Mouse (Mus musculus) heart, postnatal 10 days (tissue): ENCODE results near the gene Polr2h. TPM values are rescaled to one million over a fixed set of nuclear protein-coding genes. Genes with fewer than 3 reads are reported as not detected.

ENCODE experiments used
- DNase-seq, 2 experiments: peaks; one replicate each; pipeline ENCODE4 v3.0.0; 2021
- intact Hi-C: fragments of 180-260 bp; cut with DNase I; formaldehyde crosslinking; loops from one replicate; pipeline ENCODE4 v1.15.1; 2025
- total RNA-seq, 2 experiments: library from RNA; stranded (reverse); gene quantifications; 2 replicates each; pipeline ENCODE4 v1.2.3; 2021

Polr2h gene
- total RNA-seq, 2 experiments from 2014 or later = 12.5 to 13.2 TPM

DNA sequence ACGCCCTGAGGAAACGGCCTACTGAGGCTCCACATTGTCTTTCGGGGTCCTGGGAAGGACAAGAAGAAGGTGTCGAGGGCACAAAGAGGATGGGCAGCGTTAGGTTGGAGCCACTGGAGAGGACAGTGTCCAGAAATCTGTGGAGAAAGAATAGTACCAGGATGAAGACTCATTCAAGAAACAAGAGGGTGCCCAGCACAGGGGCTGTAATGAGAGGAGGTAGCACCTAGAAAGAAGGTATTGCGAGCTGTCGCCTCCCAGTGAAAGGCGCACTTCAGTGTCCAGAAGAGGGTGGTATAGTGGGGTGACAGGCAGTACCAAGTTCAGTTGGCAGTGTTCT is 654 bp upstream of the Polr2h start:
- intact Hi-C loops = loop anchor here (10.0 kb wide), 1 partner anchor 668 kb away; no protein-coding TSS in a partner anchor

DNA sequence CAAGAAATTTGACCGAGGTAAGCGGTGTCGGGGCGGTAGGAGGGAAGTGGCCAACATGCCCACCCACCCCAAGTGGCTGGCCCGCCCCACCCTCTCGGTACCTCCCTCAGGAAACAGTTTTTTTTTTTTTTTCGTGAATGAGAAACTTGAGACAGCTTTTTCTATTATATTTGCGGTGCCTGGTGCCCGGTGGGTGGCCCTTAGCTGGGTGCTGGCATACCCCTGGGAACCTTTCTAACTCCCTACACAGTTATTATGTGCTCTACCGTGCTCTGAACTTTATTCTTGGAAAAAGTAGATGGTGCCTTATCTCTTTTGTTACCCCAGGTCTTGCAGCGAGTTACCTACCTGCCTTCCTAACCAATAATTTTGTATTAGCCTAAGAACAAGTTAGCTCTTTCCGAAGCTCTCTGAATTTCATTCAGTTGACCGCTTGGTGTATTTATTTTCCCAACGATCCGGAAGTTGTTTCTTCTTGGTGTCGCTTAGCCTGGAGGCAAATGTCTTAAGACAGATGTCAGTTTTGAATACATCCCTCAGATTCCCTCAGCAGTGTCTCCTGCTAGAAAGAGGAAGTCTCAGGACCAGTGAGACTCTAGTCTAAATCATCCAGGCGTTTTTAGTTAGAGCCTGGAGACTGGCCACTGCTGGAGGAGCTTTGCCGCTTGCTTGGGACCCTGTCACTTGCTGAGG is 659 bp downstream of the Polr2h start:
- intact Hi-C loops = loop anchor here (10.0 kb wide), 1 partner anchor 667 kb away; no protein-coding TSS in a partner anchor
- no peak for DNase-seq

More for the DNA sequence above, 654 bp upstream of the Polr2h start:
- no peak for DNase-seq

DNA sequence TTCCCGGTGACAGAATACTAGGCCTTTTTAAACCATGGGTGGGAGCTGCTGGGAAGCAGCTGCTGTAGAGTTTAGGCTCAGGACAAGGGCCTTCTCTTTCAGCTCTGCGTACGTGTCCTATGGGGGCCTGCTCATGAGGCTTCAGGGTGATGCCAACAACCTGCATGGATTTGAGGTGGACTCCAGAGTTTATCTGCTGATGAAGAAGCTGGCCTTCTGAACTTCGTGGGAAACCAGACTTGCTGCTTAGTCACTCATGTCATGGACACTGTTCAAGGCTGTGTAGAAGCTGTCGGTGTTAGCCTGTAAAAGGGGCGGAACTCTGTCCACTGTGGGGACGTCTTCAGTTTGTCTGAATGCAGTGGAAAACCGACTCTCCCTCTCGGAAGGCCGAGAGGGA is 4.3 kb downstream of the Polr2h start:
- no peak for DNase-seq
- intact Hi-C loops = loop anchor here (5.0 to 10.0 kb wide), 2 partner anchors 173 to 470 kb away; no protein-coding TSS in a partner anchor

DNA sequence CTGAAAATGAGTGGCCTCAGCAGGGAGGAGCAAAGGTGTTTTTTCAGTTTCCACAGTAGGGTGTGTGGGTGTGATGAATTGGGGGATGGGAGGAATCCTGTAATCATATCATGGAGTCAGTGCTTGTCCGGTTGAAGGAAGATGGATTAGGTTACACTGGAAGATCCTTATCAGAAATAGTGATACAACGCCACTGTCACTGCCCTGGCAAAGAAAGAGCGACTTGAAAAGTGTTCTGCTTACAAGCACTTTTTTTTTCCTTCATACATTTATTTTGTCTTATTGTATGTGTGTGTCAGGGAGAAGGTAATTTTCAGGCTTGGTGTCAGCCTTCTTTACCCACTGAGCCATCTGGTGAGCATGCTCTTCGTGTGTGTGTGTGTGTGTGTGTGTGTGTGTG is 5.3 kb downstream of the Polr2h start:
- intact Hi-C loops = loop anchor here (5.0 to 10.0 kb wide), 2 partner anchors 172 to 470 kb away; no protein-coding TSS in a partner anchor

GRCm38 (mm10) chr16:20723247-20723646 is 5.8 kb downstream of the Polr2h start:
- intact Hi-C loops = loop anchor here (5.0 to 10.0 kb wide), 2 partner anchors 172 to 469 kb away; no protein-coding TSS in a partner anchor
- no peak for DNase-seq

More for the DNA sequence above, 5.3 kb downstream of the Polr2h start:
- no peak for DNase-seq

DNA sequence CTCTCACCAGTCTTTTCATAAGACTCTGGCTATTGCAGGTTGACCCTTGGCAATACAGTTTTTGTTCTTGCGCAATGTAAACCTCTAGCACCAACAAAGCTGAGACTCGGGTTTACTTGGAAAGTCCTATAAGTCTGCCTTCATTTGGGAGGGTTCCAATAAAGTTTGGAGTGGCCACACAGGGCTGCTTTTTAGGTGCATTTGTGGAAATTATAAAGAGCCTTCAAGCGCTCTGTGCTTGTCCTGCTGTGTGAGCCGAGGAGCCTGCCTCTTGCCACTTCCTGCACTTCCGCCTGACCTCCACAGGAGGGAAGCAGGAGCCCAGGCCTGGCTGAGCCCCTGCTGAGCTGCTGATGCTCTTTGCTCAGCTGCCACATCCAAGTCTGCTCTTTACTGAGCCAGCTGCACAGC is 6.9 kb downstream of the Polr2h start:
- intact Hi-C loops = loop anchor here (1.0 to 10.0 kb wide), 3 partner anchors 37 to 468 kb away; no protein-coding TSS in a partner anchor
- peak; percentile 73 to 79 for DNase-seq

DNA sequence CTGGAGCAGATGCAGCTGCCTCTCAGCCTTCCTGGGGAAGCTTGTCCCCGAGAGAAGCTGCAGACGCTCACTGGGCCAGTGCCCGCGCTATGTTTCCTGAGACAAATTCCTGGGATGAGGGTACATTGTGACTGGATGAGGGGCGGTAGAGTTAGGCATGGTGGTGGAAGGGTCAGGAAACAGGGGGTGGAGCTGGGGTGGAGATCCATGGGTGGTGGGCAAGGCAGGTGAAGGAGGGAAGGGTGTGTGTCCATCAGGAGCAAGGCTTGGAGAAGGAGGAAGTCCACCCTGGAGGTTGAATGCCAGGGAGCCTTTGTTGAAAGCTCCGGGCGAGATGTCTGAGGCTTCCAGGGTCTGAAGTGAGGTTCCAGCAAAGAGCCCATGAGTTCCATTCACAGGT is 7.9 kb downstream of the Polr2h start:
- no peak for DNase-seq
- intact Hi-C loops = loop anchor here (10.0 kb wide), 1 partner anchor 169 kb away; no protein-coding TSS in a partner anchor

GRCm38 (mm10) chr16:20725750-20726149 is 8.3 kb downstream of the Polr2h start:
- intact Hi-C loops = loop anchor here (10.0 kb wide), 1 partner anchor 169 kb away; no protein-coding TSS in a partner anchor
- DNase-seq = no peak

- DNase-seq = no peak
- intact Hi-C loops = loop anchor here (10.0 kb wide), 1 partner anchor 168 kb away; no protein-coding TSS in a partner anchor
Measured at GRCm38 (mm10) chr16:20726384-20726783, 8.9 kb downstream of the Polr2h start.

GRCm38 (mm10) chr16:20730293-20730711 is 12.8 kb downstream of the Polr2h start:
- no peak for DNase-seq

DNA sequence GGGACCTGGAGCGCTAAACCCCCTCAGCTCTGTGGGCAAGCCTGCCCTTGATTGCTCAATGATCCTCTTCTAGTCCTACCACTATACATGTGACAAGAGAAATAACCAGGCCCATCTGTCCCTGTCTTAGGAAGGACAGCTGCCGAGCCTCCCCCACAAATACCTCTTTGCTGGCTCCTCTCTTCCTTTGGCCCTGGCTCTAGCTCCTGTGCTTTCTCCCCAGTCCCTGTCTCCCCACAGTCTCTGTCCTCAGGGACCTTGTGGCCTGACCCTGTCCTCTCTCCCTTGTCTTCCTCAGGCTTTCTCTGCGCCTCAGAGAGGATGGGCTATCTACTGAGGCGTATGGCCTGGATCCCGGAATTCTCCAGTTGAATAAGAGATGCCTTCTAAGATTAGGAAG is 14.2 kb downstream of the Polr2h start:
- no peak for DNase-seq
- intact Hi-C loops = no loop called here

More at GRCm38 (mm10) chr16:20730293-20730711, 12.8 kb downstream of the Polr2h start:
- intact Hi-C loops = no loop called here

GRCm38 (mm10) chr16:20732251-20732924 is 14.9 kb downstream of the Polr2h start:
- intact Hi-C loops = no loop called here

DNA sequence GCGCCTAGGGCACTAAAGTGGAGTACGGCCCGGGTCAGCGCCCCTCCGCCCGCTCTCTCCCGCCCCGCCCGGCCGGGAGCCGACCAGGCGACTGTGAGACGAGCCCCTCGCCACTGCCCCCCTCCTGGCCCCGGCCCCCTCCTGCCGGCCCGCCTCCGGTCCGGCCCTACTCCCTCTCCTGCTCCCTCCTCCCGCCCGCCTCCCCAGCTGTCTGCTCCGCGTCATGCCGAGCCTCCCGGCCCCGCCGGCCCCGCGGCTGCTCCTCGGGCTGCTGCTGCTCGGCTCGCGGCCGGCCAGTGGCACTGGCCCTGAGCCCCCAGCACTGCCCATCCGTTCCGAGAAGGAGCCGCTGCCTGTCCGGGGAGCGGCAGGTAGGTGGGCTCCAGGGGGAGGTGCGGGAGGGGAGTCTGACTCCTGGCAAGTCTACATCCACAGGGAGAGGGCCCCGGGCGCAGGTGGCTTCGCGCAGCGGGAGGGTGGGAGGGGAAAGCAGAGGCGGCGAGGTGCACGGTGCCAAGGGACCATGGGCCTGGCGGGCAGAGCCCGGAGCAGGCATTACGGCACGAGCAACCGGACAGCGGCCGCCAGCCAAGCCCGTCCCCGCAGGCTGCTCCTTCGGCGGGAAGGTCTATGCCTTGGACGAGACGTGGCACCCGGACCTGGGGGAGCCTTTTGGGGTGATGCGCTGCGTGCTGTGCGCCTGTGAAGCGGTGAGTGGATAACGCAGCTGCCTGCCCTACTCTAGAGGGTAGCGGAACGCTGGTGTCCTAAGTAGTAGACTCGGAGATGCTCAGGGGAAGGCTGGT is 15.7 kb downstream of the Polr2h start, which contains the start of gene Chrd:
Gene Chrd, plus strand, starts transcription at position 203 of the 806 bp plus-strand sequence.
- peak; percentile 71 to 74 for DNase-seq
- intact Hi-C loops = no loop called here

More at GRCm38 (mm10) chr16:20732251-20732924, 14.9 kb downstream of the Polr2h start:
- DNase-seq = no peak

- intact Hi-C loops = no loop called here
- DNase-seq = no peak
Measured at GRCm38 (mm10) chr16:20733731-20734730, 16.6 kb downstream of the Polr2h start, which contains the start of gene Thpo. Gene Thpo, minus strand, starts transcription at chr16:20734511.

DNA sequence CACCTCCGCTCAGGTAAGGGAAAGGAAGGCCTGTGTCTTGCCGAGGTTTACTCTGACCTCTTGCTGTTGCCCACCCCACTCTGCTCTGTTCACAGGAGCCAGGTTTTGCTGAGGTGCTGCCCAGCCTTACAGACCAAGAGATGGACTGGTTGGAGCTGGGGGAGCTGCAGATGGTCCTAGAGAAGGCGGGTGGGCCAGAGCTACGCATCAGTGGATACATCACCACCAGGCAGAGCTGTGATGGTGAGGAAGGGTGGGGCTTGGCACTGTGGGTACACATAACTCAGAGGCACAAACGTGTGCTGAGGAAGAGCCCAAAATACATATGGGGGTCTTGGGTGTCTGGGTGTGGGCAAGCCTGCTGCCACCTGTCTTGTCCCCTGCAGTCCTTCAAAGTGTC is 18.2 kb downstream of the Polr2h start:
- DNase-seq = no peak
- intact Hi-C loops = no loop called here

- DNase-seq = no peak
- intact Hi-C loops = no loop called here
Measured at GRCm38 (mm10) chr16:20736168-20736567, 18.7 kb downstream of the Polr2h start.

- intact Hi-C loops = no loop called here
- DNase-seq = no peak
Measured at GRCm38 (mm10) chr16:20736823-20737222, 19.4 kb downstream of the Polr2h start.

DNA sequence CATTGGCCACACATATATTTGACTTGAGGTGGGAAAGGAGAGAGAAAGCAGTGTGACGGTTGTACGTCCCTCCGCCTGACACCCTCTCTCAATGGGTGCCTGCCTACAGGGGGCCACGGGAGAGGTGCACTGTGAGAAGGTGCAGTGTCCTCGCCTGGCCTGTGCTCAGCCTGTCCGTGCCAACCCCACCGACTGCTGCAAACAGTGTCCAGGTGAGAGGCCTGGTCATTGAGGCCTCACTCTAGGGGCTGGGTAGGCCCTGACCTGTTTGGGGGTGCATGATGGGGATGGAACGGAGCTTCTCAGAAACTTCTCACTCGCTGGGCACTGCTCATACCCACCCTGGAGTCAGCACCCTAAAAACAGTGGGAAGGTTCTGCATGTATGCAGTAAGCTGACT is 22.4 kb downstream of the Polr2h start:
- intact Hi-C loops = no loop called here
- DNase-seq = no peak

DNA sequence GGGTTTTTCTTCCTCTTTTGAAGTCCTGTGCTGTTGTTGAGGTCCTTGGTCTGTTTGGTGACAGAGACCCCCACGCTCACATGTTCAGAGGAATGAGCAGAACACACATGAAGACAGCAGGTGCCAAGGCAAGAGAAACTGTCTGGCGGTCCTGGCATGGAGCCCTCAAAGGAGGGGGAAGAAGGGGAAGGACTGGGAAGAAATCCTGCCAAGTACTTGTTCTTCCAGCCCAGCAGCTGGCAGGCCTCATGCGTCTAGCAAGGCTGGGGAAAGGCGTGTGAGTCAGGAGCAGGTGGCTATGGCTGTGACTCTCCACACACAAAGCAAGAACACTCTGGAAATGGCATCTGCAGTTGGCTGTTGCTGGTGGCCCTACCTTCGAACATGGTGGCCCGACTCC is 29.2 kb downstream of the Polr2h start:
- peak; percentile 79 to 82 for DNase-seq
- intact Hi-C loops = no loop called here
